Mouse (Mus musculus) frontal cortex, adult (tissue): ENCODE data around the gene Dock4.

Source experiments
- ATAC-seq: cut with Nextera tagmentation; 2 replicates; pipeline ENCODE4 v1.9.2; 2017; ENCODE audit warnings: mild to moderate bottlenecking, moderate library complexity, mixed read lengths; ENCODE audit not compliant: low TSS enrichment

The Dock4 gene

GRCm38 (mm10) chr12:40885377-40885776, 439.6 kb downstream of the Dock4 start:
- ATAC-seq = no peak

GRCm38 (mm10) chr12:40887496-40887895, 441.7 kb downstream of the Dock4 start:
- no peak for ATAC-seq

DNA sequence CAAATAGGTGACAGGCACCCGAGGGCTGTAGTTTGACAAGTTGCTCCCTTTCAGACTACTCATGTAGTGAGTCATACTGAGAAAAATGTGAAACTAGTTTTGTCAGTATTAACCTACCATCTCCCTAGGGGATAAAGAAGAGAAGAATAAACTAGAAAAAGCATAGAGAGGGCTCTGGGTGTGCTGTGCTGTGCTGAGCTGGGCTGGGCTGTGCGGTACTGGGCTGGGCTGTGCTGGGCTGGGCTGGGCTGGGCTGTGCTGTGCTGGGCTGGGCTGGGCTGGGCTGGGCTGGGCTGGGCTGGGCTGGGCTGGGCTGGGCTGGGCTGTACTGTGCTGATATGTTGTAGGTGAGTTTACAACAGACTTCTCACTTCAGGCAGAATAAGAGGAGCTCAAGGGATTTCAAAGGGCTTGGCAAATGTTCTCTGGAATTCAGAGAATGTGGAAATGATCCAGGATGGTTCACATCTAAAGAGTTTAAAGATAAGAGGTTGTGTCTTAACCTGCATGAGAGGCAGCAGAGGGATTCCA, 442.6 kb downstream of the Dock4 start:
- no peak for ATAC-seq

DNA sequence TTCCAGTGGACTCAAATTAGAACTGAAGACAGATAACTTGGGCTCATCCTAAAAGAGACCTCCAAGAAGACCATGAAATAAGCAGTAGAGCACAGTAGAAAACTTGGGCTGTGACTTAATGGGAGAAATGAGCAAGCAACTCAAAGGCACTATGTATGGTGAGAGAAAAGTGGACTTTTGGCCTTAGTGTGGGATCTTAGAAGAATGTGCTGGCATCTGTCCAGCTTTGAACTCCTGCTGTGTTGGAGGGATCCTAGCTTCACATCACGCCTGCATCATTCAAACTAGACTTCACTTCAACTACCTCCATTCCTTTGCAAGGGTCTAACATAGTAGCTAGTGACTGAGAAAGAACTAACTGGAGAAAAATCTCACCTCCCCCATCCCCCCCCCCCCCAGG, 443.1 kb downstream of the Dock4 start:
- no peak for ATAC-seq

DNA sequence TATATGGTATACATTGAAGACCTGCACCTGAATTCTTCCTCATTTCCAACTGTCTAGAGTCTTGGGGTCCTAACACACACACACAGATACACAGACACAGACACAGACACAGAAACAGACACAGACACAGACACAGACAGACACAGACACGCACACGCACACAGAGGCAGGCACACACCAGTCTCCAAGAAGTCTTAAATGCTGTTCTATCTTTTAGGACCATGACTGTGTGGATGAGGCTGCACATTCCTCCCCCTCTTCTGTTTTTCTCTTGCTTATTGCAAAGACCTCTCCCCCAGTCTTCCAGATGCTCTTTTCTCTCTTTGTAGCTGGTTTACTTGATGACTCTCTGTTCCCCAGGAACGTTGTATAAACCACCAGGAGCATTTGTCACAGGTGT, 443.8 kb downstream of the Dock4 start:
- no peak for ATAC-seq

- ATAC-seq = no peak
These were observed 445.4 kb downstream of the Dock4 start for GRCm38 (mm10) chr12:40891168-40891567.

GRCm38 (mm10) chr12:40893741-40894140, 448.0 kb downstream of the Dock4 start:
- no peak for ATAC-seq

GRCm38 (mm10) chr12:40894695-40895094, 448.9 kb downstream of the Dock4 start:
- ATAC-seq = no peak
